ENCODE assay signal across 11 mouse cellular contexts in the genomic region with DNA sequence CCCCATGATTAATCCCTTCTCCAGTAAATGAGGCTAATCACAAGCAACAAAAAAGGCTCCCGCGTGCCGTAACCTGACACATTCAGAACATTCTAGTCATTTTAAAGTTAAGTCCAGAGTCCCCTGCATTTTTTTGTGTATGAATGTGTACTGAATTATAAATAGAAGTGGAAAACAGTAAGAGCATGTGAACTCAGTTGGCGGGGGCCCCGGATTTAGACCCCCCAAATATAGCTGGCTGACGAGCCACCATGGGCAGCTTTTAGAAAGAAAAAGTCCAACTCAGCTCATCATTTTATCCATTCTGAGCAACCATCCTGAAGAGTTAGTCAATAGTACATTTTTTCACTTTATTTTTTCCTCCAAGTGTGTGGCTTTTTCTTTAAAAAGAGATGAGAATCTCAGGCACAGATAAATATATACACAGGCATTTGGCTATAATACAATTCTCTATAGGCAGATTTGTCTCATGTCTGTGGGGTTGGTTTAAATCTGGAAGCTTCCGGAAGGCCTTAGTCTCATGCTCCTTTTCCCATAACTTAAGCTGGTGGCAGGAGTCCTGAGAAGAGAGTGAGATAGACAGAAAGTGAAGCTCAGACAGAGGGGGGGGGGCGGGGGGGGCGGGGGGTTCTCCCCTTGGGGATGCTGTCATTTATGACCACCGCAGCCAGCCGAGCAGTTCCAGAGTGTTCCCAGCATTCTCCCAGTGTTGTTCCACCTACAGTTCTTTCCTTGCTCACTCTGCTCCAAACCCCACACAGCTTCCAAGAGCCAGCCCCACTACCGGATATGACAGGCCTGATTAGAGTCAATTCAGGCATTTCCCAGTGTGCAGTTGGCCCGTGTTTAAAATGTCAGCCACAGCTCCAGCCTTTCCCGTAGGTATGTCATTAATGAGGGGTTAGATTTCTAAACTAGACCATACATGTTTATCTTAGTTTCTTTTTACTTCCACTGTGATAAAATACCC. TPM values are rescaled to one million over a fixed set of nuclear protein-coding genes. Genes with fewer than 3 reads are reported as not detected.
DNase-seq lines count a peak whose midpoint lies in the region; ATAC-seq and TF ChIP-seq lines count a peak whose summit lies in the region.
"Had no signal": no experiment of that assay in that cellular context is flagged by ENCODE, and none has a peak within 500 bp of the region (broad histone marks: within the 10 kb centered on the region; RNA-seq: fewer than 3 reads in every experiment).

No protein-coding gene starts in this region.

- no peaks in the 10 kb centered on the region for H3K9me3 ChIP-seq in kidney, embryonic 15.5 days (replicated peaks)
- H3K9me3 ChIP-seq in lung, postnatal 0 days (ENCODE audit: low read length), result no peaks in the 10 kb centered on the region
- no peaks in the 10 kb centered on the region for H3K9me3 ChIP-seq in hindbrain, embryonic 13.5 days
- H3K9me3 ChIP-seq: neural tube, embryonic 13.5 days had no signal

- no peak for TF ChIP-seq POLR2A in brain, embryonic 14.5 days (IDR thresholded peaks at IDR 0.05; ENCODE audit: borderline replicate concordance, extremely low read depth, insufficient read depth, insufficient read length, poor library complexity, severe bottlenecking)

- no peak overlapping the region for H3K4me2 ChIP-seq in kidney, embryonic 15.5 days
- no peak overlapping the region for H3K4me2 ChIP-seq in lung, postnatal 0 days (replicated peaks; ENCODE audit: low read depth, low read length)
- H3K4me2 ChIP-seq in hindbrain, embryonic 13.5 days, result no peak overlapping the region
- H3K4me2 ChIP-seq: neural tube, embryonic 13.5 days had no signal

- H3K9ac ChIP-seq in kidney, embryonic 15.5 days, result no peak overlapping the region
- H3K9ac ChIP-seq in lung, postnatal 0 days (replicated peaks; ENCODE audit: low read depth), result no peak overlapping the region
- H3K9ac ChIP-seq in hindbrain, embryonic 13.5 days, result no peak overlapping the region
- H3K9ac ChIP-seq: neural tube, embryonic 13.5 days had no signal

- TF ChIP-seq CTCF in brain, embryonic 14.5 days (IDR thresholded peaks at IDR 0.05; ENCODE audit: borderline replicate concordance, extremely low read depth, insufficient read depth, insufficient read length), result no peak
- no peak for TF ChIP-seq CTCF in lung, postnatal 0 days (IDR thresholded peaks at IDR 0.05)

- H3K27me3 ChIP-seq in kidney, embryonic 15.5 days, result no peaks in the 10 kb centered on the region
- H3K27me3 ChIP-seq in lung, postnatal 0 days (replicated peaks; ENCODE audit: insufficient read depth, low read length), result no peaks in the 10 kb centered on the region
- no peaks in the 10 kb centered on the region for H3K27me3 ChIP-seq in hindbrain, embryonic 13.5 days
- H3K27me3 ChIP-seq: neural tube, embryonic 13.5 days had no signal

- H3K4me3 ChIP-seq in kidney, embryonic 15.5 days (replicated peaks), result no peak overlapping the region
- no peak overlapping the region for H3K4me3 ChIP-seq in lung, postnatal 0 days (ENCODE audit: low read depth, low read length)
- no peak overlapping the region for H3K4me3 ChIP-seq in hindbrain, embryonic 13.5 days
- H3K4me3 ChIP-seq: neural tube, embryonic 13.5 days had no signal

- 43% methylated on average over 14 of the region's 14 CpGs for WGBS in kidney, embryonic 15.5 days
- WGBS in lung, postnatal 0 days, result 40% methylated on average over 14 of the region's 14 CpGs
- WGBS in hindbrain, embryonic 13.5 days, result 73% methylated on average over 14 of the region's 14 CpGs

- peak; percentile 41; the same call in 1 of the 2 replicates for TF ChIP-seq EP300 in lung, postnatal 0 days (IDR thresholded peaks at IDR 0.05)

- ATAC-seq in kidney, embryonic 15.5 days (replicated peaks; ENCODE audit: low FRiP score), result peak; percentile 53; the same call in 1 of the 2 replicates
- ATAC-seq in lung, postnatal 0 days, result peak; percentile 64
- no peak for ATAC-seq in hindbrain, embryonic 13.5 days (ENCODE audit: low FRiP score)

- no peak for DNase-seq in kidney, adult 18-20 months
- DNase-seq in brain, embryonic 14.5 days (ENCODE audit: low read depth), result peak; percentile 26
- peak; percentile 70 for DNase-seq in heart, adult 8-10 months (ENCODE audit: low spot score)
- peak; percentile 84 for DNase-seq in lung, postnatal 0 days (ENCODE audit: low spot score)
- DNase-seq in ovary, adult 18-20 months (ENCODE audit: low spot score), result no peak
- DNase-seq in thymus, postnatal 10 days (ENCODE audit: low spot score in 2 of 2), result no peak
- DNase-seq: gastrocnemius, postnatal 14 days; liver had no signal

- H3K36me3 ChIP-seq in kidney, embryonic 15.5 days, result no peaks in the 10 kb centered on the region
- H3K36me3 ChIP-seq in lung, postnatal 0 days (ENCODE audit: insufficient read depth, low read length), result no peaks in the 10 kb centered on the region
- H3K36me3 ChIP-seq in hindbrain, embryonic 13.5 days, result no peaks in the 10 kb centered on the region
- H3K36me3 ChIP-seq: neural tube, embryonic 13.5 days had no signal

- peak overlapping the region; percentile 73 for H3K27ac ChIP-seq in kidney, embryonic 15.5 days
- peak overlapping the region; percentile 47 for H3K27ac ChIP-seq in lung, postnatal 0 days (ENCODE audit: low read length)
- no peak overlapping the region for H3K27ac ChIP-seq in hindbrain, embryonic 13.5 days
- H3K27ac ChIP-seq: neural tube, embryonic 13.5 days had no signal

- H3K4me1 ChIP-seq in kidney, embryonic 15.5 days, result peaks cover 12% of the 10 kb centered on the region
- H3K4me1 ChIP-seq in lung, postnatal 0 days (ENCODE audit: insufficient read depth, low read depth, low read length), result no peaks in the 10 kb centered on the region
- H3K4me1 ChIP-seq in hindbrain, embryonic 13.5 days (replicated peaks), result no peaks in the 10 kb centered on the region
- H3K4me1 ChIP-seq: neural tube, embryonic 13.5 days had no signal

RNA-seq across cellular contexts. Expression of gene E2f6, which starts 34.1 kb away (rescaled TPM):
- 44.5 and 46.5 TPM in 2 replicates for polyA plus RNA-seq in kidney, embryonic 15.5 days (2015; fragmentation: Nextera tagmentation; extraction: Ambion mirVana)
- polyA plus RNA-seq in brain, embryonic 14.5 days (2012; rRNA removed), result 40.6 and 45.3 TPM in 2 replicates
- total RNA-seq in heart, adult 8-10 months (2022), result 10 to 100 TPM; 86.4 to 90.4 (median 88.2) TPM
- polyA plus RNA-seq in lung, postnatal 0 days (2015; fragmentation: Nextera tagmentation; extraction: Ambion mirVana), result 11.1 and 14.2 TPM in 2 replicates
- 35.5 and 37.5 TPM in 2 replicates for polyA plus RNA-seq in hindbrain, embryonic 13.5 days (2015; fragmentation: Nextera tagmentation; extraction: Ambion mirVana)

RNA-seq across cellular contexts. Expression of gene Greb1, which starts 44.2 kb away (rescaled TPM):
- 4.3 and 6.1 TPM in 2 replicates for polyA plus RNA-seq in kidney, embryonic 15.5 days (2015; fragmentation: Nextera tagmentation; extraction: Ambion mirVana)
- 2.5 and 4.8 TPM in 2 replicates for polyA plus RNA-seq in brain, embryonic 14.5 days (2012; rRNA removed)
- 1 to 10 TPM in 1 of 4 experiments, under 1 TPM in 3; 0.16 to 1.2 (median 0.64) TPM for total RNA-seq in heart, adult 8-10 months (2022)
- polyA plus RNA-seq in lung, postnatal 0 days (2015; fragmentation: Nextera tagmentation; extraction: Ambion mirVana), result 0.46 and 1.1 TPM in 2 replicates
- 1.5 and 2.5 TPM in 2 replicates for polyA plus RNA-seq in hindbrain, embryonic 13.5 days (2015; fragmentation: Nextera tagmentation; extraction: Ambion mirVana)

RNA-seq across cellular contexts. Expression of gene Rock2, which starts 49.8 kb away (rescaled TPM):
- 15.8 and 16.6 TPM in 2 replicates for polyA plus RNA-seq in kidney, embryonic 15.5 days (2015; fragmentation: Nextera tagmentation; extraction: Ambion mirVana)
- polyA plus RNA-seq in brain, embryonic 14.5 days (2012; rRNA removed), result 15.4 and 21.8 TPM in 2 replicates
- total RNA-seq in heart, adult 8-10 months (2022), result 10 to 100 TPM; 71.9 to 88.8 (median 84.0) TPM
- polyA plus RNA-seq in lung, postnatal 0 days (2015; fragmentation: Nextera tagmentation; extraction: Ambion mirVana), result 18.2 and 22.9 TPM in 2 replicates
- polyA plus RNA-seq in hindbrain, embryonic 13.5 days (2015; fragmentation: Nextera tagmentation; extraction: Ambion mirVana), result 15.1 and 15.5 TPM in 2 replicates

Comparison
In these comparisons a context has a peak if more than half of its experiments do, and no peak if none do; other contexts are left out.
1. DNase-seq: peak in brain, embryonic 14.5 days (single experiment), heart, adult 8-10 months (single experiment) and lung, postnatal 0 days (single experiment); none in kidney, adult 18-20 months (single experiment), ovary, adult 18-20 months (single experiment) and thymus, postnatal 10 days (0 of 2).